Mouse (Mus musculus) adrenal gland, adult 18-20 months (tissue): Measurements from ENCODE around the gene Plxnb1. TPM values are rescaled to one million over a fixed set of nuclear protein-coding genes. Genes with fewer than 3 reads are reported as not detected.
A peak's percentile ranks its signal among the peaks of the same experiment; 100 is the strongest.

Experiments used
- DNase-seq, 2 experiments: peaks; one replicate each; pipeline ENCODE4 v3.0.0; 2021 to 2022; ENCODE audit warnings: low spot score in 2 of 2
- total RNA-seq, 2 experiments: library from RNA; stranded (reverse); gene quantifications; 1 replicate in 1 of 2; 2 replicates in 1 of 2; pipeline ENCODE4 v1.2.3; 2021

The Plxnb1 gene
- total RNA-seq, 2 experiments from 2014 or later: 63.9 to 107 TPM

DNA sequence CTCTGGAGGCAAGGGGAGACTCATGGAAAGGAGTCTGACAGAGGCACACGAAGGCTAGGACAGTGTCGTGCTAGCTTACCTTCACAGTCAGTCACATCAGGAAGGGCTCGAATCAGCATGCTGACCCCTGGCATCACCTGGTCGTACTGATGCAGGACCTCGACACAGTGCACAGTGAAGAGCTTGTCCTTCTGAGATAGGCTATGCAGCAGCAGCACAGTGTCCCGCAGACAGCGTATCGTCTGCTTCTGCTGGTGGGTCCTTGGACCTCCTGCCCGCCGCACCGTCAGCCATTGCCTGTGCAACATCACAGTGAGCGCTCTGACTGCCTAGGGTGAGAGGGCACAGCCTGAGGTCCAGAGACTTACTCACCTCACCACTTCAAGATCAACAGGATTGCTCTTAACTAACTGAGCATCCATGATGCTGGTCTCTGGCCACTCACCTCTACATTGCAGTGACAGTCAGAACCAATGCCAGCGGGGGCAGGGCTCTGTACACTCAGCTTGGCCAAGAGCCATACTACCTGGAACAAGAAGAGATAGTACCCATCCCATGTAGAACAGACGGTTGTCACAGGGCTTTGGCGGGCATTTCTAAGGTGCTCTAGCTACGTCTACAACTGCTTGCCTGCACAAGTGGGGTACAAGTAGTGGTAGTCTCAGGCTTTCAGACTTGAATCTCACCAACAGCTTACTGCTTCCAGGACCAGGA lies 34.8 kb upstream of the Plxnb1 start:
- DNase-seq: no peak

DNA sequence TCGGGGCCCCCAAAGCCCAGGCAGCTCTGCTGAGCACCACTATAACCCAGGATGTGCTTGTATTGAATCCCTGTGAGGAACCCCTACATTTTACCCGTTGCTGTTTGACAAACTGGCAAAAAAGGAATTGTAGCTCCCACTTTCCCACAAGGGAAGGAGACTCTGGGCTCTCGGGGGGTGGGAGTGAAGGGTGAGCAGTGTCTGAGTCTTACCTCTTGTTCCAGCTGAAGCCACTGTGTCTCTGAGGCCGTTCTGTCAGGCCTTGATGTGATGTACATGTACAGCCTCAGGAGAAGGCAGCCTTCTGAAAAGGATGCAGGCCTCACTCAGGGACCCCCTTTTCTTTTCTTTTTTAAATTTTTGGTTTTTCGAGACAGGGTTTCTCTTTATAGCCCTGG lies 34.3 kb upstream of the Plxnb1 start:
- DNase-seq: no peak

DNA sequence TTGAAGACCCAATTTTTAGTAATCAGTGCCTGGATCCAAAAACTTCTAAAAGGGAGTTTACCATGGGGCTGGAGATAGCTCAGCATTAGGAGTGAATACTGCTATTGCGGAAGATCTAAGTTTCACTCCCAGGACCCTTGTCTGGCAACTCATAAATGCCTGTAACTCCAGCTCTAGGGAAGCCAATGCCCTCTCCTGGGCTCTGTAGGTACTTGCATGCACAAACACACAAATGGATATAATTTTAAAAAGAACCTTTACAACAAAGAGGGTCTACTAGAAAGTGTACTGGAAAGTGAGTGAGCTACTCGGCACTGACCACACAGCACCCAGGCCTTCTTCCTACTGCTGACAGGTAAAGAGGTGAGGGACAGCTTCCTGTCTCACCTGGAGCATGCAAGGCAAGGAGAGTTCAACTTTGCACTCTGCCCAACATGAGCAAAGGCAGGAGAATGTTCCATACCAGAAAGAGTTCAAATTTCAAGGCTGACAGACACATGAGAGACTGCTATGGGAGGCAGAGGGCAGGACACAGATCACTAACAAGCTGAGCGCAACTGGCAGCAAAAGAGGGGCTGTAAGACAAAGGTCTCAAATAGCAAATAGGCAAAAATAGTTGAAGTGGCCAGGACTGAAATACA lies 27.0 kb upstream of the Plxnb1 start:
- DNase-seq: no peak

DNA sequence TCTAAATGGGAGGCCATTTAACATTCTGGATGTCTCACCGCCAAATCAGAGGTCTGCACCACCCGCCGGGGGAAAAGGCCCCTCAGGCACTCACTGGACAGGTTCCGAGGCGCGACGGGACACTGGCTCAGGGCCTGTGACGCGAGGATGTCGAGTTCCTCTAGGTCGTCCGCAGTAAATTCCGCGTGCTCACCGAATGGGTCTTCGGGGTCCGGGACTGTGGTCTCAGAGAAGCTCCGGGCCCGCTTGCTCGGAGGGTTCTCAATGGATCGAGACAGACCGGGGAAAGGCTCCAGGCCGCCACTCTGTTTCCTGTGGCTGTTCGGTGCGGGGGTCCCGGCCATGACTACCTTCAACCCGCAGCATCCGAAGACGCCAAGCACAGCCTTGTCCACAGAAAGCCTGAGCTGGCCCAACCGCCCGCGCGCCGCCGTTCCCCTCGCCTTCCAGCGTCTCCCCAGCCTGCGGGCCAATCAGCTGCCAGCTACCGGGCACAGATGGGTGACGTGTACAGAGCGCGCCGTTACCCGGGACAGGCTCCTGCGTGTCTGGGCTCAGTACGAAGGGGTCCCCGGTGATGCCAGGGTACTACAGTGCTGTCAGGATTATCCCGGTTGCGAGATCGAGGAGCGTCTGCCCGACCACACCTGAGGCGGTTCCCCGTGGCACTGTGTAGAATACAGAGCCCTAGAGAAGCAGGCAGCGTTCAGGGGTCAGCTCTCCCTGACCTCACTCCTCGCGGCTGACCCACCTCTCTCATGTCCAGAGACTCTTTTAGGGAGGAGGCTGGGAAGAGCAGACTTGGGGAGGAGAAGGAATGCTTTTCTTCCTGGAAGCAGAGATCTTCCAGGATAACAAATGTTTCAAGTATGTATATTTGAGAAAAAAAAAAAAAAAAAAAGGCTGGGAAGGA lies 21.3 kb upstream of the Plxnb1 start, which contains the start of gene Atrip:
Atrip (minus strand) TSS at position 464 of the 913 bp plus-strand sequence.
- peak; percentile 91 for DNase-seq

DNA sequence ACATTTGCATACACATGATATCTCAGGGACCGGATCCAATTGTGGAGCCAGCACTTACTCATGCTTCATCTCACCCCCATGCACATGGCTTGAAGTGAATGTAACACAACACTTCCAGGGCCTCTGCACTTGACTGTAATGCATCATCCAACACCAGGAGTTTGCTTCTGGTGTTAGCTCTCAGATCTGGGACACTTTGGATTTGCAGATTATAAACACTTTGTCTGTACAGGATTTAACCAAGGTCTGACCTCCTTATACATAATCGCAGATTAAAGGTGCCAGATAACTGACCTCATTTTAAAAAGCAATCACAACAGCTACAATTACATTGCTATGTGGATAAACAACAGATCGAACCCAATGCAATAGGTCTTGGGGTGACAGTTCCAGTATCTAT lies 14.7 kb upstream of the Plxnb1 start:
- no peak for DNase-seq

DNA sequence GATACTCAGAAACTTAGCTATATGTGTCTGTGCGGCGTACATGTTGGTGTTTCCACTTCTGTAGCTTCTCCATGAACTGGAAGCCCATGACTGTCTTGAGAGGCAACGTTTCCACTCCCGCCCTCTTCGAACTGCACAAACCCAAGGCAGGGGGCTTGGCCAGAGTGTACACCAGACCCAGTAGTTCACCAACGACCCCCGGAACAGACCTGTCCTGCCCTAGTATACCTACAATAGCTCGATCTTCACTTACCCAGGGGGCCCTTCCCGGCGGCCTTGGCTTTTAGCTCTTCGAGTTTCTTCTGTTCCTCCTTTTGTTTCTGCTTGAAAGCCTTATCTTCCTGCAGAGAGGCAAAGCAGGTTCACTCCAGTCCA lies 13.5 kb upstream of the Plxnb1 start:
- no peak for DNase-seq

DNA sequence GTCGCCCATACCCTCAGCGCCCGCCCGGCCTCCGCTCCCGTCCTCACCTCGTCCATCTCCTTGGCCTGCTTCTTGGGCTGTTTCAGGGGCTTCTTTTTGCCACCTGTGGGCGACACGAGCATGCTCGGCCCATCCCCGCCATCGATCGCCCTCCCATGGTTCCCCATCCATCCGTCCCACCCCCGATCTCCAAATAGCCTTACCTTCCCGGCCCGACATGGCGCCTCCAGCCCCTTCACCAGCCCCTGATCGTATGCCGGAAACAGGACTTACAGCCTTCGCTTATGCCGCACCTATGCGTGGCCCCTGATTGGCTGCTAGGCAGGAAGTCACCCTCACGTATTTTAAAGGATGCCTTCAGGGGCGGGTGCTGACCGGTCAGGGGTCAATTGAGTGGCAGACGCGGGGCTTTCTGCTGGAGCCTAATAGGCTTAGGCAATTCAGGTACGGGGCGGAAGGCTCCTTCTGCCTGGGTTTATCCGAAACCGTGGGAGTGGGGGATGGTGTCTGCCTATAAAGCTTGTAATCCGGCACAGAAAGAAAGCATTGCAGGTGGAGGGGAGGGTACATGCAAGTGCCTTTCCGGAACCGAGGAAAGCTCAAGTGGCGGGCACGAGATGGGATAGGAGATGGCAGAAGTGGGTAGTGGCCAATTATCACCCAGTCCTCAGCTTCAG lies 12.9 kb upstream of the Plxnb1 start, which contains the start of the genes Ccdc51 and Tma7:
Ccdc51 (plus strand) TSS at position 370 of the 677 bp plus-strand sequence.
Tma7 (minus strand) TSS at position 464 of the 677 bp plus-strand sequence.
- peak; percentile 72 to 78 for DNase-seq

DNA sequence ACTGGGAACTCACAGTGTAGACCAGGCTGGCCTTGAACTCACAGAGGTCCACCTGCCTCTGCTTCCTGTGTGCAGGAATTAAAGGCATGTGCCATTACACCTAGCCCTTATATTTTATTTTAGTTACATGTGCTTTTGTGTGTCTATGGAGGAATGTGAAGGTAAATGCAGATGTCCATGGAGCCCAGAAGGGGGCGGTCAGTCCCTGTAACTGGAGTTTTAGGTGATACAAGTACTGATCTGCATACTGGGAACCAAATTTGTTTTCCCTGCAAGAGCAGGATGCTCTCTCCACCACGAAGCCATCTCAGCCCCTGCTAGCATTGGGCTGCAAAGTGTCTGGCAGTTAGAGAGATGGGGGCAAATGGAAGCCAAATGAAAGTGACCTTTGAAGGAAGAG lies 10.3 kb upstream of the Plxnb1 start:
- DNase-seq: no peak

DNA sequence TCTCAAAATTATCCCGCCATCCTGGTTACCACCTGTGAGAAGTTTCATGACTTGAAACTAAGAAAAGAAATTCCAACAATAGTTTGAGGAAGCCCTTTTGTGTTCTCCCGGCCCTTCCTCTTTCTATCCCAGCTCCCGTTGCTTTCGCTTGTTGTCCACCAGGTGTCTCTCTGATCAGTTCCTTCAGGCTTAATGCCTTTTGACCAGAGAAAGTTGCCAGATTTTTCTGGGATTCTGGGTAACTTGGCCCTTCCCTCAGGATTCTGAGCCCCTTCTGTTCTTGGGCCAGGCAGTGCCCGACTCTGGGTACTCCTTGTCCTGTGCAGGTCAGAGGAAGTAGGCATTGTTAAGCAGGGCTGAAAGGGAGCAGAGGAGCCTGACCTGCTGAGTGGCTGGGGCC lies 7.2 kb upstream of the Plxnb1 start:
- no peak for DNase-seq

DNA sequence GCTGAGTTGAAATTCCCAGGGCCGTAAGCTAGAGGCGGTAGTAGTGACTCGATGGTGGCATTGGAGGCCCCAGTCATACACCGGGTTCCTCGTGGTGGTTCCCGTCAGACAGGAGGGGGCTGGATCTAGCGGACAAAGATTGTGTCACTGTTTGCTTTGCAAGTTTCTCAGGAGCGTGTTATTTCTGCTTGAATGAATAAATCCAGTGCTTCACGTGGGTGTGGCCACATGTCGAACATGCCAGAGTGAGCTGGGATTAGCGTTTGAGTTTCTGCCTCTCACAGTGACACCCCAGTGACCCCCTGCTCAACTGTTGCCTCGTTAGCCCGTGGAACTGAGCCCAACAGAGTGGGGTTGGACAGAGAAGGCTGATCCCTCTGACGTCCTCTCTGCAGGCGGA lies 4.7 kb upstream of the Plxnb1 start:
- DNase-seq: no peak

DNA sequence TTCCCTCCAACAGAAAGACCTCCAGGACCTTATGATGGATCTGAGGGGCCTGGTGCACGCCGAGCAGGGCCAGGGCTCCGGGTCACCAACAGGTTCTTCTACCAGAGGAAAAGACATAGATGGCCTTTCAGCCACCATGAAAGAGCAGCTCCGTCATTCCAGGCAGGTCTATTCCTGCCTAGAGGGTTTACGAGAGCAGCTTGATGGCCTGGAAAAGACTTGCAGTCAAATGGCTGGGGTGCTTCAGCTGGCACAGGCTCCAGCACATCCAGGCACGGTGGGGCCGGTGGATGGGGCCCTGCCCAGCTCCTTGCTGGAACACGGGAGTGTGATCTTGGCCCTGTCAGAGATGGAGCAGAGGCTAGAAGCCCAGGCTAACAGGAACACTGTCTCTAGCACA lies 3.4 kb upstream of the Plxnb1 start:
- no peak for DNase-seq

DNA sequence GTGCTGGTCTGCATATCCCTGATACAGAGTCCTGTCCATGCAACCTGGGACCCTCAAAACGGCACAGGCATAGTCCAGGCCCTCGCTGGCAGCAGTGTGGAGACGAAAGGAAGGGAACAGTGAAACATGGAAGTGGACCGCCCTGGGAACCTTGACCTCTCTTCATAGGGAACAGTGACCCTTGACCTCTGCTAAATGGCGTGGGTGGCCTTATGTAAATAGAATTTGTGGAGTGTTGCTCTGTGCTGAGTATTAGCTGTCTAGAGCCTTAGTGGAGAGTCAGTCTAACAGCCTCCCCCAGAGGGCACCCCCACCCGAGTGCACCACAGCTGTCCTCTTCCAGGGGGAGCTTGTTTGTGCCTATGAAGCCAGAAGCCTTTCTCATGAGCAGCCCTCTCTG lies 2.4 kb upstream of the Plxnb1 start:
- DNase-seq: no peak

DNA sequence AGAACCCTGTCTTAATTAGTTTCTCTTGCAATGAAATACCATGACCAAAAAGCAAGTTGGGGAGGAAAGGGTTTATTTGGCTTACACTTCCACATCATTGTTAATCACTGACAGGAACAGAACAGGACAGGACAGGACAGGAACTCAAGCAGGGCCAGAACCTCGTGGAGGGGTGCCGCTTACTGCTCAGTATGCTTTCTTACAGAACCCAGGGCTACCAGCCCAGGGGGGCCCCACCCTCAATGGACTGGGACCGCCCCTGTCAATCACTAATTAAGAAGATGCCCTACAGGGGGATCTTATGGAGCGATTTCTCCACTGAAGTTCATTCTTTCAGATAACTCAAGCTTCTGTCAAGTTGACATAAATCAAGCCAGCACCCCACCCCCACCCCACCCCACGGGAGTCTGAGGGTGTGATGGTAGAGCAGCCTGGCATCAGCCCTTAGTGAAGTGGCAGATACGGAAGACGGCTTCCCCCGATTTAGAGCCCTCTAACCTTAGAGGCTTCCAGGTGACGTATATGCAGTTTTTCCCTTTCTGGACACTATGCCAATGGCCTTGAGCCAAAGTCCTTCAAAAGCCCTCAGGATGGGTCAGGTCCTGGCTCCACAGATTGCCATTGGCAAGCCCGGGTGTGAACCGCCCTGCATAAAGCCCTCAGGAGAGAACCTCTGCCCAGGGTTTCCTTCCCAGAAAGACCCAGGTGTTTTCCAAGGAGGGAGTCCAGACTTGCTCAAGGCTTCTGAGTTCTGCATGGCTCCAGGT lies 1.2 kb upstream of the Plxnb1 start:
- DNase-seq: no peak

DNA sequence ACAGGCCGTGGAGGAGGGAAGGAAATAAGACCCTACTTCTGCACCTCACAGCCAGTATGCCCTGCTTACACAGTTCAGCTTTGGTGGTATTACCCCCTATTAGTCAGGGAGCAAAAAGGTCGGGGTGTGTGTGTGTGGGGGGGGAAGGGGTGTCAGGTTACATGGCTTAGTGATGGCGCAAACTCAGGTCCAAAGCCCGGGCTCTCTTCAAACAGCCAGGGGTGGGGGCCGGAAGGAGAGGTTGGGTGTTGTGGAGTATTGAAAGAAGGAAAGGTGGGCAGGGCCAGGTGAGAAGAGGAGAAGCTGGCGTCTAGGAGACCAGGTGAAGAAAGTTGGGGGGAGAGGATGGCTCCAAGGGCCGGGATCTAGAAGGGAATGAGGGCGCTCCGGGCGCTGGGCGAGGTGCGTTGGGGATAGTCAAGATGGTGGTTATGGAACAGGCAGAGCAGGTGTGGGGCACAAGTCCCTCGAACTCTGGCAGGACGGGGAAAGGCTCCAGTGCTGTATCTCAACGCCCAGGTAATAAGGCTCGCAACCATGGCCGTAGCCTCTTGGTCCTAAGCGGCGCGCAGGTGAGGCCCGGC lies 544 bp upstream of the Plxnb1 start:
- DNase-seq: no peak

DNA sequence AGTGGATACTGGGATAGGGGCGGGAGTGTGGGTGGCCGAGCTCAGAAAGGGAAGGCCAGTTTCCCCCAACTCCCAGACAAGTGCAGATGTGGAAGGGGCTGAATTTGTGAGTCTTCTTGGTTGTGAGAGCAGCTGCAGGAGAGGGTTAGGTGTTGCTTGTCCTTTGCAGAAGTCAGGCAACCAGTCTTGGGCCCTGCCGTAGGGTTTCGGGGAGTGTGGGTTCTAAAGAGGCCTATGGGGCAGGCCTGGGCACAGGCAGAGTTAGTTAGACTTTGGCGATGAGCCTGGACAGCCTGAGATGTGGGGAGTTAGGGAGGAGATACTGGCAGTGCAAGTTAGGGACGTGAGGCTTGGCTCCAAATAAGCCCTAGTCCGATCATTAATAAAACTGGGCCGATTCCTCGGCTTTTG lies 1.1 kb downstream of the Plxnb1 start:
- no peak for DNase-seq

DNA sequence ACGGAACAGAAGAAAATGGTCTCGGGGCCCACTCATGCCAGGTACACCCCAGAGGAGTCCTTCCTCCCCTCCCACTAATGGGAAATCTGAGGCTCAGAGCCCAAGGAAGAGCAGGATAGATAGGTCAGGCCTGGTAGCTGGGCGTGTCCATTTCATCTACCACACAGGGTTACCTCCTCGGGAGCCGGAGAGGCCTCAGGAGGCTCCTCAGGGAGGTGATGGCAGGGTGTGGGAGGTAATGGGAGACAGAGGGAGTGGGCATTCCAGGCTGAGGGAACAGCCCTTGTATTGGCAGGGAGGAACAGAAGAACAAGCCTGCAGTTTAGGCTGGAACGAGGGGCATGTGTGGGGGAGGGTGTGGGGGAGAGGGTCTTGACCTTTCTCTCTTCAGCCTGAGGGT lies 1.7 kb downstream of the Plxnb1 start:
- no peak for DNase-seq

DNA sequence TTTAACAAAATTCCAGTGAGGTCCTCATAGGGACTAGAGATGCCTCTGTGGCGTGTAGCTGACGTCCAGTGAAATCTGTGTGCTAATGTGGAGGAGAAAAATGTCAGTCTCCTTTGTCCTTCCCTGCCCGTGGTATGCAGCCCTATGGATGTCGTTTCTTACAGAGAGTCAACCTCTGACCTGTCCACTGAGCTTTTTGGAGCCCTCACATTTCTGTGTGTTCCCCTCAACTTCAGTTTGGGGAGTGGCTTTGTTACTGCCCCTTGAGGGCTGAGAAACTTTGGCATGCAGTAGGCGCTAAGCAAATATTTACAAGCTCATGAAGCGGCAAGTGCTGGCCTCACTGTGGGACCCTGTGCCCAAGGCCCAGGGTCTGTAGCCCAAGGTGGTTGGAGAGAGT lies 2.1 kb downstream of the Plxnb1 start:
- no peak for DNase-seq

DNA sequence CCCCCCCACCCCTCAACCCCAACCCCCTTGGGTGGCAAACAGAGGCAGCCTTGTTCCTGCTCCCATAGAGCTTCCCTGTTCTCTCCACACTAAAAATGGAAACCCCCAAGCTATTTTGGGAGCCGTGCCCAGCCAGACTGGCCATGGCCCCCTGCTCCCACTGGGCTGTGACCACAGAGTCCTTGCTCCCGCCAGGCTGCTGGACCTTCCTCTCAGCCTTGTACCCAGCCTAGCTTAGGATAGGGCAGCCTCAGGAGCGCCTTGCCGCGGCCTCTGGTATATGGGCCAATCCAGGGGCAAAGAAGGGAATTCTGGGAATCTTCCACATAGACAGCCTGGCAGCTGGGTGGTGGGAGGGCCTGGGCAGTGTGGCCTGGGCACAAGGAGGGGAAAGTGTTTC lies 2.6 kb downstream of the Plxnb1 start:
- peak in 1 of 2 experiments; percentile 48 for DNase-seq

DNA sequence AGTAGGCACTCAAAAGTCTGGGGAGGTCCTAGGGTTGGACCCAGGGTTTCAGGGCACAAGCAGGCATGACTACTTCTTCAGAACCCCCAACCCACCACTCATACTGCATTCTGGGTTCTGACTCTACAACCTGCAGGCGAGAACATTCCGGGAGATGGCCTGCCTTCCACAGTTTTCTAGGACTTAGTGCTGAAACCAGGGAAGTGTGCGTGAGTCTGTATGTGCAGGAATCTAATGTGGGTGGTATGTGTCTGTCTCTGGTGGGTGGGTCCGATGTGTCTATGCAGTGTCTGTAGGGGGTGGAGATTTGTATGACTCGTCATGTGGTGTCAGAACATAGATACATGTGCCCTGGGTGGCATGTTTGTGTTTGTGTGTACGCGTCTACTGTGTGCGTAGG lies 3.2 kb downstream of the Plxnb1 start:
- no peak for DNase-seq

DNA sequence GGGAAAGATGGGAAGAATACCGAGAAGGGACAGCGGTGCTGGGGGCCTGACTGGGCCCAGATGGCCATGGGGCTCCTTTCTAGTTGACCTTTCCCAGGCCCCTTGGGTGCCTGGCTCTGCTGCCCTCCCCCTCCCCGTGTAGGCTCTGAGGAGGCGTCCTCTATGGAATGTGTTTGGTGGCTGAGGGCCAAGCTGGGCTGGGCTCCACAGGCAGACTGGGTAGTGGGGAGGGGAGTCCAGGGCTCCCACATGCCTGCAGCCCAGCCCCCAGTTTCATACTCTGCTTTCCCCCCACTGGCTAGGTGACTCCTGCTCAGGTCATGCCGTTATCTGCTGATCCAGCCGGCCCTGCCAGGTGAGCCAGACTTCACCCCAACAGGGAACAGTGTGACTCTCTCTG lies 3.8 kb downstream of the Plxnb1 start:
- peak in 1 of 2 experiments; percentile 53 for DNase-seq
